Mouse (Mus musculus) hindbrain, postnatal 0 days (tissue): ENCODE measurements around the gene Bak1. TPM values are rescaled to one million over a fixed set of nuclear protein-coding genes. Genes with fewer than 3 reads are reported as not detected.

ENCODE experiments used
- ATAC-seq: fragments of 200-750 bp; cut with Nextera tagmentation; 2 replicates; pipeline ENCODE4 v1.8.0; 2017; ENCODE audit warnings: mild to moderate bottlenecking, moderate TSS enrichment, moderate library complexity
- DNase-seq: peaks from one replicate; pipeline ENCODE4 v3.0.0-alpha.2; 2015; ENCODE audit warnings: low spot score
- H3K27ac ChIP-seq: fragments of 300-500 bp; sonication (generic); 2 replicates; pipeline ENCODE4 v1.5.1; 2014; ENCODE audit warnings: mild to moderate bottlenecking
- H3K27me3 ChIP-seq: fragments of 300-500 bp; sonication (generic); 2 replicates; pipeline ENCODE4 v1.6.1; 2014; ENCODE audit warnings: low read length, mixed read lengths; ENCODE audit not compliant: insufficient read depth
- H3K36me3 ChIP-seq: fragments of 300-500 bp; sonication (generic); 2 replicates; pipeline ENCODE4 v1.6.1; 2014; ENCODE audit warnings: low read length, mixed read lengths; ENCODE audit not compliant: insufficient read depth
- H3K4me1 ChIP-seq: fragments of 300-500 bp; sonication (generic); 2 replicates; pipeline ENCODE4 v1.6.1; 2014; ENCODE audit warnings: antibody characterized with exemption, low read length, mixed read lengths; ENCODE audit not compliant: insufficient read depth
- H3K4me2 ChIP-seq: fragments of 300-500 bp; sonication (generic); 2 replicates; pipeline ENCODE4 v1.6.1; 2014; ENCODE audit warnings: low read depth, mild to moderate bottlenecking, low read length, moderate library complexity, mixed read lengths
- H3K4me3 ChIP-seq: fragments of 300-500 bp; sonication (generic); 2 replicates; pipeline ENCODE4 v1.5.1; 2014; ENCODE audit warnings: low read length
- H3K9ac ChIP-seq: fragments of 300-500 bp; sonication (generic); replicated peaks from 2 replicates; pipeline ENCODE4 v1.6.1; 2014; ENCODE audit warnings: mild to moderate bottlenecking, low read length, moderate library complexity, mixed read lengths
- H3K9me3 ChIP-seq: fragments of 300-500 bp; sonication (generic); 2 replicates; pipeline ENCODE4 v1.6.1; 2016; ENCODE audit warnings: low read length, mixed read lengths
- CTCF ChIP-seq: IDR thresholded peaks from 2 replicates; pipeline ENCODE4 v1.5.1; 2016; ENCODE audit warnings: antibody characterized with exemption, control low read depth, low read depth
- WGBS: fragments of 180-500 bp; shearing (Covaris S2); extraction: QIAGEN DNeasy Blood & Tissue Kit; methylation state at CpG from one replicate; pipeline ENCODE4 v1.1.7; 2014; 5-methylcytosine and 5-hydroxymethylcytosine counted together
- polyA plus RNA-seq: library from polyadenylated mRNA; unstranded; fragments of >200 nt; fragmentation: Nextera tagmentation; extraction: Ambion mirVana; gene quantifications from 2 replicates; pipeline ENCODE4 v1.2.1, GENCODE M21; 2015
- total RNA-seq: library from RNA; depleted of rRNA; stranded (reverse); fragments of >200 nt; gene quantifications from 2 replicates; pipeline ENCODE4 v1.2.3, GENCODE M21; 2014

The Bak1 gene
- total and polyA plus RNA-seq, 2 experiments from 2014 or later, result 4.2 to 62.9 TPM

GRCm38 (mm10) chr17:27064195-27064594, 35.4 kb upstream of the Bak1 start:
- ATAC-seq (no peak; the same call in 1 of the 2 replicates), DNase-seq (no peak)
- Histone ChIP-seq H3K9me3 (no peaks in the 10 kb centered on the region), H3K27ac (no peak overlapping the region), H3K9ac (no peak overlapping the region), H3K36me3 (no peaks in the 10 kb centered on the region), H3K27me3 (peaks cover under 1% of the 10 kb centered on the region; the same call in 1 of the 2 replicates), H3K4me2 (no peak overlapping the region), H3K4me3 (no peak overlapping the region), H3K4me1 (no peaks in the 10 kb centered on the region)
- TF ChIP-seq CTCF, result no peak
- WGBS, result 83% methylated on average over 2 of the region's 2 CpGs

GRCm38 (mm10) chr17:27063717-27064116, 34.9 kb upstream of the Bak1 start:
- no peak for DNase-seq
- H3K9me3 ChIP-seq, result no peaks in the 10 kb centered on the region
- TF ChIP-seq CTCF, result no peak
- 48% methylated on average over 6 of the region's 6 CpGs for WGBS
- no peaks in the 10 kb centered on the region for H3K4me1 ChIP-seq
- ATAC-seq, result peak; percentile 38; the same call in 1 of the 2 replicates
- H3K9ac ChIP-seq, result no peak overlapping the region
- no peak overlapping the region for H3K4me2 ChIP-seq
- H3K36me3 ChIP-seq, result no peaks in the 10 kb centered on the region
- H3K4me3 ChIP-seq, result no peak overlapping the region
- no peak overlapping the region for H3K27ac ChIP-seq
- peaks cover 5% of the 10 kb centered on the region; the same call in 1 of the 2 replicates for H3K27me3 ChIP-seq

- ATAC-seq (no peak), DNase-seq (no peak)
- 87% methylated on average over 7 of the region's 7 CpGs for WGBS
- Histone ChIP-seq H3K27ac (no peak overlapping the region), H3K9me3 (no peaks in the 10 kb centered on the region), H3K4me1 (no peaks in the 10 kb centered on the region), H3K4me2 (no peak overlapping the region), H3K9ac (no peak overlapping the region), H3K4me3 (no peak overlapping the region), H3K36me3 (no peaks in the 10 kb centered on the region), H3K27me3 (peaks cover 12% of the 10 kb centered on the region)
- no peak for TF ChIP-seq CTCF
These were observed 33.9 kb upstream of the Bak1 start for GRCm38 (mm10) chr17:27062684-27063083.

- Histone ChIP-seq H3K9ac (no peak overlapping the region), H3K4me1 (0 out of 2 replicates have a peak, but pooled peaks cover 4% of the 10 kb centered on the region), H3K4me2 (no peak overlapping the region), H3K9me3 (no peaks in the 10 kb centered on the region), H3K36me3 (no peaks in the 10 kb centered on the region), H3K27ac (no peak overlapping the region), H3K4me3 (no peak overlapping the region), H3K27me3 (peaks cover 20% of the 10 kb centered on the region)
- DNase-seq (no peak), ATAC-seq (no peak)
- peak; percentile 8; the same call in 1 of the 2 replicates for TF ChIP-seq CTCF
- 93% methylated on average over 3 of the region's 3 CpGs for WGBS
These were observed 32.9 kb upstream of the Bak1 start for GRCm38 (mm10) chr17:27061727-27062126.

GRCm38 (mm10) chr17:27060698-27061097, 31.9 kb upstream of the Bak1 start:
- no peak for DNase-seq
- H3K27me3 ChIP-seq, result peaks cover 24% of the 10 kb centered on the region
- H3K4me3 ChIP-seq, result no peak overlapping the region
- no peaks in the 10 kb centered on the region for H3K36me3 ChIP-seq
- no peak for TF ChIP-seq CTCF
- H3K27ac ChIP-seq, result no peak overlapping the region
- H3K9ac ChIP-seq, result no peak overlapping the region
- no peak for ATAC-seq
- H3K4me1 ChIP-seq, result 0 out of 2 replicates have a peak, but pooled peaks cover 4% of the 10 kb centered on the region
- no peak overlapping the region for H3K4me2 ChIP-seq
- WGBS, result 84% methylated on average over 8 of the region's 8 CpGs
- no peaks in the 10 kb centered on the region for H3K9me3 ChIP-seq

- ATAC-seq, result 0 out of 2 replicates have a peak, but pooled peaks have one; percentile 10
- peak overlapping the region; percentile 45 for H3K4me3 ChIP-seq
- WGBS, result 2% methylated on average over 24 of the region's 24 CpGs
- no peaks in the 10 kb centered on the region for H3K9me3 ChIP-seq
- no peaks in the 10 kb centered on the region for H3K36me3 ChIP-seq
- H3K4me2 ChIP-seq, result peak overlapping the region; percentile 69
- peak; percentile 8 for DNase-seq
- no peak overlapping the region; the same call in 1 of the 2 replicates for H3K27ac ChIP-seq
- H3K27me3 ChIP-seq, result peaks cover 32% of the 10 kb centered on the region
- H3K9ac ChIP-seq, result peak overlapping the region; percentile 38; the same call in 1 of the 2 replicates
- 0 out of 2 replicates have a peak, but pooled peaks cover 4% of the 10 kb centered on the region for H3K4me1 ChIP-seq
- TF ChIP-seq CTCF, result no peak
These were observed 28.8 kb upstream of the Bak1 start for GRCm38 (mm10) chr17:27057517-27058055.
